Mouse (Mus musculus) ovary, postnatal 10 days (tissue): ENCODE results near the gene Rps6ka4.

Experiments
- DNase-seq: peaks from one replicate; pipeline ENCODE4 v3.0.0; 2022; ENCODE audit warnings: low spot score

The Rps6ka4 gene

DNA sequence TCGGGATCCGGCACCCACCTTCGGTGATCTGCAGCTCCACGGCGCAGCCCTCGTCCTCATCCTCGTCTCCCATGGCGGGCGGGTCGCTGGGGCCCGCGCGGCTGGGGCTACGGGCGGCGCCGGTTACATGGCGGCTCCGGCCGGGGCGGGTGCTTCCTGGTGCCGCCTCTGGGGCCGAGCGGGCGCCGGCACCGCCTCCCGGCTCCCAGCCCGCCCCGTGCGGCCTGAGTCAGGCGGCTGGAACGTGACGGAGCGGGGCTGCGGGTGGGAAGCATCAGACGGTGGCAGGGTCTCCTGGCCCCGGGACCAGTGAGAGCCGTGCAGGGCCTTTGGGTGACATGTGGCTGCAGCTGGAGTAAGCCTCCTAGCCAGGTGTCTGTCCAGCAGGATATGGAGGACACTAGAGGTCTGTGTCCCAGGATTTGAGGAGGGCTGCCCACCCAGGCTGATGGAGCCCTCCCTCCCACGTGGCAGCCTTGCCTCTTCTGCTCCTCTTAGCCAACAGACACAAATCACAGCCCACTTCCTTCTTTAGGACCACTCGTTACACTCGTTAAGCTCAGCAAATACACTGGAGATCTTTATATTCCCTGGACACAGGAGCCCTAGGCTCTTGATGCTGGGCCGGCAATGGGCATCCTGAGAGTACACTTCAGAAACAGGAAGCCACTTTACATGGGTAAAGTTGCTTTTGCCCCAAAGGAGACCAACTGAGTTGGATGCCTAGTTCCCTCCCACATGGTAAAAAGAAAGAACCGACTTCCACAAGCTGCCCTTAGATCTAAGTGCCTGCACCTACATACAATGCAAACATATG lies at the start of gene Rps6ka4:
Rps6ka4 (minus strand) TSS at position 162 of the 817 bp plus-strand sequence.
- DNase-seq, result peak; percentile 49

DNA sequence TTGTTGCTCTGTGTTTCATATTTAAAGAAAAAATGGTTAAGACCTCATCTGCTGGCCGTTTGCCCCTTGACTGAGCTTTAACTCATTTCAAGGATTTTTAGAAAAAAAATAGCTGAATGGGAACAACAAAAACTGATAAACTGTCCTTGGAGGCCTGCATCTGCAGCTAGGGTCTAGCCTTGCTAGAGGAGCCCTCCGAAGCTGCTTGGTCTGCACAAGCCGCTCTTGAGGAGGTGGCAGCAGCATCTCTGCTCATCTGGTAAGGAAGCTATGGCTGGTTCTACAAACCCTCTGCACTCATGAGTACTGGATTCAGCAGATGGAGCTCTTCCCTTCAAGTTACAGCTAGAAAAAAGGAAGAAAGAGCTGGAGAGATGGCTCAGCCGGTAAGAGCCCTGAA lies 37.5 kb upstream of the Rps6ka4 start:
- DNase-seq, result no peak

DNA sequence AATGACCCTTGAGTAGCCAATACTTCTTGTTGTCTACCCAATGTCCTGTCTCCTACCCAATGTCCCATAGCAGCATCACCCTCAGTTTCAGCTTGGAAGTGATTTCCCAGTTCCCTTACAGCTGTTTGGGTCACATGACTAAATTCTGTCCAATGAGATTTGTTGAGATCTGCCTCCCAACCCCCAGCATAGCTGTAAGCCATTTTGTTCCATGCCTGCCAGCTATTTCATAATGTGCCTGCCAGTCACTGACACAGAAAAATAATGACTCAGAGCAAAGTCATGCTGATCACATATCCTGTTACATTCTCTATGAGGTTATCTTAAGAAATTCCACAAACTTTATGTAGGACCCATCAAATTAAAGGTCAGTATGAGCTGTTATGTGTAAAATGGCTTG lies 36.4 kb upstream of the Rps6ka4 start:
- DNase-seq, result no peak

DNA sequence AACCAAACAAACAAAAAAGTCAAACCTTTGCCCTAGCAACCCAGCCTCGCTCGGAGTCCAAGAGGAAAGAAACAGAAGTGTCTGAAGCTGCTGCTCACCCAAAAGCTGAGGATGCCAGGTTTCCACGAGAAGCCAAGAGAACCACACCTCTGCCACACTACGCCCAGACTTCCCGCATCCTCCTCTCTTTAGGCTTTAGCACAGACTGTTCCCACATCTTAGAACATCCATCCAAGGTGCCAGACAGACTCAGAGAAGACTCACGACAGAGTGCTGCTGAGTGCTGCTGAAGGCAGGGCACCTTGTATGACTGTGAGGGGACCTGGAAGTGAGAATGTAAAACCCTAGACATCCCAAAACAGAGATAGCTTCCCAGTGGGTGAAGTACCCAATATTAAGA lies 35.4 kb upstream of the Rps6ka4 start:
- DNase-seq, result no peak

DNA sequence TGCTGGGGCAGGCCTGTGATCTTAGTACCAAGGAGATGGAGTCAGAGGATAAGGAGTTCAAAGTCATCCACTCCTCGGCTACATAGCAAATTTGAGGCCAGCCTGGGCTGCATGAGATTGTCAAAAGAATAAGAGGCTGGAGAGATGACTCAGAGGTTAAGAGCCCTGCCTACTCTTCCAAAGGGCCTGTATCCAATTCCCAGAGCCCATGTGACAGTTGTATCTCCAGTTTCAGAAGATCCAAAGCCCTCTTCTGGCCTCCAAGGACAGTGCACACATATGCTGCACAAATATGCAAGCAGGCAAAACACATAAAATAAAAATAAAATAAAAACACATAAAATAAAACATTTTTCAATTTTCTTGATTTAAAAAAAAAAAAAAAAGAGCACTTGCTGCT lies 33.8 kb upstream of the Rps6ka4 start:
- no peak for DNase-seq

DNA sequence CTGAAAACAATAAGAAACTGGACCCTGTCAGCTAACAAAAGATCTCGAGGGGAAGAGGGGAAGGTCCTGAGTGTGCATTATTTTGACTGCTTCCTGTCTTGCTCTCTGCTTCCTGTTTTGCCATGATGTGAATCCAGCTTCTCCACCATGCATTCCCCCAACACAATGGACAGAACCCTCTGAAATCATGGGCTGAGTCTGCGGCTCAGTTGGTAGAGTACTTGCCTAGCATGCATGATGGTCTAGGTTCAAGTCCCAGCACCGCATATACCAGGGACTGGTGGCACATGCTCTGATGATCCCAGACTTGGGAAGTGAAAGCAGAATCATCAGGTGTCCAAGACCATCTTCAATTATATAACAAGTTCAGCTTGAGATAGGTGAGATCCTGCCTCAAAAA lies 32.3 kb upstream of the Rps6ka4 start:
- DNase-seq, result no peak

DNA sequence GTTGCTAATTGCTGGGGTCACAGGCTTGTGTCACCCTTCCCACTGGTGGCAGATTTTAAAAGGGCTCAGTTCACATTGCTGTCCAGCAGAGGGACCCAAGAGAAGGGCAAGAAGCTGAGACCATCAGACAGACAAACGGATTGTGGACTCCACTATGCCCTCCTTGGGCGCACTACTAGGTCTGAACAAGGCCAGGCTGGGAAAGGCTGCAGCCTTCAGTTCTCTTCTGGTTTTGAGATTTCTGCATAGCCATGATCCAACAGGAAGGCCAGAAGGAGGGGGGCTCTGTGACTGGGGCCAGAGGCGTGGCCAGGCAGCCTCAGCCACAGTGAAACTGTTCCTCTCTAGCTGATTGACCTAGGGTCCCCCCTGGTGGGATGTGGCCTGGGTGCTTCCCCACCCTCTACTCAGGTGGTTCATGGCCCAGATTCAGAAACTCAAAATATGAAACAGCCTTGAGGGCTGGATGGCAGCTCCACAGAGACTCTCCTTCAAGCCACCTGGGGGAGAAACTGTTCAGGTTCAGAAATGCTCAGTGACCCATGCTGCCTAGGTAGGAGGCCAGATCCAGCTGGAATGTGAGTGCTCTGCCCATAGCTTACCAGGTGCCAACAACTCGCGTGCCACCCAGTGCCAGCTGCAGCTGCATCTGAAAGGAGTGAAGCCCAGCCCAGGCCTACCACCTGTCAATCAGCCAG lies 31.3 kb upstream of the Rps6ka4 start:
- DNase-seq, result no peak

DNA sequence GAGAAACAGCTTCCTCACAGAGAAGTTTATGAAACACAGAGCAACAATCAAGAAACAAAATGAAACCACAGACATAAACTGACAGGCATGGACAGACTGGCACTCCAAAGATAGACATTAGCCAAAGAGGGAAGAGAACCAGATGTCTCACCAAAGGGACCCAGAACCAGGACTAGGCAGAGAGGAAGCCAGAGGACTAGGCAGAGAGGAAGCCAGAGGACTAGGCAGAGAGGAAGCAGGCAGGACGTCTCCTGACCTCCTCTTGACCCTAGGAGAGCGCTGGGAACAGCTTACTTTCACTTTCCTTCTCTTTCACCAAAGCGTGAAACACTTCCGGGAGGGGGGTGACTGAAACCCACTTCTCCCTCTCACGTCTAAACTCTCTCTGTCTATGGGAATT lies 28.9 kb upstream of the Rps6ka4 start:
- no peak for DNase-seq

DNA sequence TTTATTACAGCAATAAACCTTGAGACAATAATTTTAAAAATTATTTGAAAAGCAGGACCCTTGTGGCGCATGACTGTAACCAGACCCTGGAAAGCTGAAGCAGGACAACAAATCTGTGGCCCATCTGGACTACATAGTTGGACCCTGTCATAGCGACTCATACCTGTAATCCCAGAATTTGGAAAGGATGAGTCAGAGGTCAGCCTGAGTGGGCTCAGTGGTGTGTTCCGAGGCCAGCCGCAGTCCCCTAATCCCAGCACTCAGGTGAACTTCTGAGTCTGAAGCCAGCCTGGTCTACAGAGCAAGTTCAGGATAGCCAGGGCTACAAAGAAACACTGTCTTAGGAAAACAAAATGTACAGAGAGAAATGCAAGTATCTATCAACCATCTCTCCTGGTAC lies 21.0 kb upstream of the Rps6ka4 start:
- DNase-seq, result no peak

DNA sequence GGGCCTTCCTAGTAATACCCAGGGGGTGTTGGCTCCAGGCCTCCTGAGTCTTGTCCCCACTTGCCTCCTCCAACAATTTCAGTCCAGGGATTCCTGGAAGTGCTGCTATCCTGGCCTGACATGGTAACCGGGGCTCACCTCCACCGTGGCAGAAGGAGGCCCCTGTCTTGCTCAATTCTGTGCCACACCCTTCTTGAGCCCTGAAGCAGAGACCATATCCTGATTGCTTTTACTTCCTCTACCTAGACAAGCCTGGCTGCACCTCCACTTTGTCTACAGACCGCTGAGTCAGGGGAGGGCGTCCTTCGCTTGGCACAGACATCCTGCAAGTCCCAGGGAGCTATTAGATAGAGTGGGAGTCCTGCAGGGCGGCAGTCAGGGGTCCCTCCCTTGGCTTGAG lies 20.3 kb upstream of the Rps6ka4 start:
- DNase-seq, result no peak

DNA sequence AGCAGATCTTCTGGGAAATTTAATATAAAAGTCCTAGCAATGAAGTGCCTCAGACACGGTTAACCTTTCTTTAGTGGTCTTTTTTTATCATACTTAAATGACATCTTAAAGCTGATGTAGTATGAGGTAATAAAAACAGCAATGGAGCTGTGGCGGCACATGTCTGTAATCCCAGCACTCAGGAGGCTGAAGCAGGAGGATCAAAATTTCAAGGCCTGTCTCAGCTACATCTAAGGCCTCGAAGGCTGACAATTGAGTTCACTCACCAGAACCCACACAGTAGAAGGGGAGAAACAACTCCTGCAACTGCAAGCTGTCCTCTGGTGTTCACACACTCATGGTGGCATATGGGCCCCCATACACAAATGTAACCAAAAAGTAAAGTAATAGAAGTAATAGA lies 19.5 kb upstream of the Rps6ka4 start:
- no peak for DNase-seq

DNA sequence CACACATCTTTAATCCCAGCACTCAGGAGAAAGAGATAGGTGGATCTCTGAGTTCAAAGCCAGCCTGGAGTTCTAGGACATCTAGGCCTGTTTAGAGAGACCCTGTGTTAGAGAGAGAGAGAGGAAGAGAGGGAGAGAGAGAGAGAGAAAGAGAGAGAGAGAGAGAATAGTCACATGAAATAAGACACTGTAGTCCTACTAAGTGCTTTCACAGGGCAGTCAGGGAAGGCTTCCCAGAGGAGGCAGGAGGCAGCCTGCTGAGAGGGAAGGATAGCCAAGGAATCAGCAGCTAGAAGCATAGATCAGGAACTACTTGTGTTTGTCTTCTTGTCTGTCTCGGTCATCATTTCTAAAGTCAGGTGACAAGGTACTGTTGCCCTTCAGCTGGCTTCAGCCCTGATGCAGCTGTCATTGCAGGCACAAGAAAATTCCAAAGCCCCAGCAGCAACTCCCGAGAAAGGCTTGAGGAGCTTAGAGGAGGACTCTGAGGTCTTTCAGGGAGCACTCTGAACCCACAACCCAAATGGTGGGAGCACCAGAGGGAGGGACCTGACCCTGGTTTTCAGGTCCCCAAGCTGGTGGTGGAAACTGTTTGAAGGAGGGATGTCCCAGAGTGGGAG lies 18.7 kb upstream of the Rps6ka4 start:
- DNase-seq, result no peak

DNA sequence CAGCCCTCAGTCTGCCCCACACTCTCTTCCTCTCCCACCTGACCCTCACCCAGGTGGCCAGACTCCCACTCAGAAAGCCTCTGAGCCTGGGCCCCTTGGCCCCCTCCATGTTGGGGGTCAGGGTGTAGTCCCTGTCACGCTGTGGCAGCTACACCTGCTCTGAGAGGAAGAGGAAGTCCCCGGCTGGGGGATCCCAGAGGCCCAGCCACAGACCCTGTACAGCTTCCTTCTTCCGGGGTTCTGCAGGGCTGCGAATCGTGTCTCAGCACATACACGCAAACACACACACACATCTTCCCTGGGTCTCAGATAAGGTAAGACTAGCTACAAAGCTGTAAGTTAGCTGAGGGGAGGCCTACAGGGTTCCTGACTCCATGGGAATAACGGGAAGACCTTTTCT lies 17.6 kb upstream of the Rps6ka4 start, which contains the start of gene Ccdc88b:
Ccdc88b (minus strand) TSS at position 181 of the 400 bp plus-strand sequence.
- DNase-seq, result no peak

DNA sequence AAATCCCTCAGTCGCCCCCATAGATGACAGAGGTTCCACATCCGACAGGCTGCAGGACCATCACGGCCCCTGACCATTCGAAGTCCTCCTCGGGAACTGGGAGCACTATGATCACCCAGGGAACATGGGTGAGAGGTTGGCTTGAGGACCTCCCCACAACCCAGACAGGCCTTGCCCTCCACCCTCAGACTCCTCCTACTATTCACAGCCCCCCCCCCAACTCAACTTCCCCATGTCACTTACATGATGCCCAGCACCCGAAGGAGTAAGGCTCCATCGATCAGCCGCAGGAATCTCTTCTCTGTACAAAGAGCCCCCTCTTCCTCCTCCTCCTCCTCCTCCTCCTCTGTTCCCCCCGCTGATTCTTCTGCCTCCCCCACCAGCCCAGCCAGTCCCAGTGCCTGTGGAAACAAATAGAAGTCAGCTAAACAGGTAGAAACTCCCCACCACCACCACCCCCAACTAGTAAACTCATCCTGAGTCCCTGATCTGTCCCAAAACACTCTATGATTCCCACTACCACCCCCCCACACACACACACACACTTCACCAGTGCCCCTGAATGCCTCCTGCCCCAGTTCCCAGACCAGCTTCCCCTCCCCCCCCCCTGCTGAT lies 17.1 kb upstream of the Rps6ka4 start:
- no peak for DNase-seq

DNA sequence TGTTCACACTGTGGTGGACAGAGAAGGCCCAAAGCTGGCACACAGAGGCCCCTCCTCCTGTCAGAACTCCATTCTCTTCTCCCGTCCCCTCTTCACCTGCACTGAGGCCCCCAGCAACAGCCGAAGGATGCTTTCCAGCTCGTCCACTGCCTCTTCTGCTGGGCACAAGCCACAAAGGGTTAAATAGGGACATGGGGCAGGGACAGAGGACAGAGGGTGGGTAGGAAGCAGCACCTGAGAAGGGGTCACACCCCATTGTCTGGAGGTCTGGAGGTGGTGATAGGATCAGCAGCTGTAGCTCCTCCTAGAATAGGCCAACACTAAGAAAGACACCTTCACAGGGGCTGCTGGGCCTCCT lies 16.5 kb upstream of the Rps6ka4 start:
- no peak for DNase-seq

DNA sequence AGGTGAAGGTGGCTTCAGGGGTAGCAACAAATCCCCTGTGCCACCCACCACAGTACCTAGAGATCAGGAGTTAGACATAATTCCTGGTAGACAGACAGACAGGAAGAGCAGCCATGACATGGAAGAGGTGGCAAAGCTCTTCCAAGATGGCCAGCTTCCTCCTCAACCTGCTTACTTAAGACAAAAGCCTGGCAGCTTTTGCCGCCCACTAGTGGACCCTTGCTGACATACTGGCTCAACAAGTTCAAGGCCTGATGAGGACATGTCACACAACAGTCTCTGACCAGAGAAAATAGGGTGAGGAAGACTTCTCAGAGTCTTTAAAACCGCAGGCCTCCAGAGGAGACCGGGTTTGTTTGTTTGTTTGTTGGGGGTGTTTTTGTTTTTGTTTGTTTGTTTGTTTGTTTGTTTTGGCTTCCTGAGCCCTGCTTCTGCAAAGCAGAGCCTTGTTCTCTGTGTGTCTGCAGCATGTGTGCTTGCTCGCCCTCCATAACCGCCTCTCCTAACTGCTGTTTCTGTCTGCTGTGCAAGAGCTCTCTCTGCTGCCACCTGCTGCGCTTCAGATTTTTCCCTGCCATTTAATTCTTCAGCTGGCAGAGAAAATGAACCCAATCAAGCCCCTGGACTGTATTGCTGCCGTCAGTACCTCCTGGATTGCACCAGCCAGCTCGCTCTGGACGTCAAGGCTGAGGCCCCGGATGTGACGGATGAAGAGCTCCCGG lies 16.0 kb upstream of the Rps6ka4 start:
- no peak for DNase-seq

DNA sequence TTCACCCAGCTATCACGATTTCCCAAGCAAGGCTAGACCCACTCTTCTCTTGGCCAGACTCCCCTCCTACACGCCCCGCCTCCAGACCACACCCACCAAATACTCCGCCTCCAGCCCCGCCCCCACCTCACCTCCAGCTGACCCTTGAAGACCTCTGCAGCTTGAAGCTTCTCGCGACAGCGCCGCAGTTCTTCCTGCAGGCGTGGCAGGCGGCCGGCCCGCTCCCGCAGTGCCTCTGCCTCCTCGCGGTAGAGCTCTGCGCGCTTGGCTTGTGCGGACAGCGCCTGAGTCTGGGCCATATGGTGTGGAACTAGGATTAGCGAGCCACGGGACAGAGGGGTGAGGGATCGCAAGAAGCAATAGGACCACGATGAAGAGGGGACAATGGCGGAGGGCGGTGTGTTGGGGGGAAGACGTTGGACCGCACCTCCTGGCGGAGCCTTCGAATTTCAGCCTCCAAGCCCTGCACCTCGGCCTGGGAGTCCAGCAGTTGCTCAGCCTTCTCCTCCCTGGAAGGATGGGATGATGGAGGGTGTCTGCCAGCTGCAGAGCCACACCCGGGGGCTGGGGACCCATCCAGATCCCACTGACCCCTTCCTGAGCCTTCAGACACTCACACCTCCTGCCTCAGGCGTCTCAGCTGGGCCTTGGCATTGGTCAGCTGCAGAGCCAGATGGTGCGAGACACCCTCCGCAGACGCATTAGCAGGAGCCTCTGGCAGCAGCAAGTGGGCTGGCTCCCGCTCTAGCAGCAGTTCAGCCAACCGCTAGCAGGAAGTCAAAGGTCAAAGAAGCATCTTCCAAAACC lies 15.0 kb upstream of the Rps6ka4 start:
- no peak for DNase-seq

DNA sequence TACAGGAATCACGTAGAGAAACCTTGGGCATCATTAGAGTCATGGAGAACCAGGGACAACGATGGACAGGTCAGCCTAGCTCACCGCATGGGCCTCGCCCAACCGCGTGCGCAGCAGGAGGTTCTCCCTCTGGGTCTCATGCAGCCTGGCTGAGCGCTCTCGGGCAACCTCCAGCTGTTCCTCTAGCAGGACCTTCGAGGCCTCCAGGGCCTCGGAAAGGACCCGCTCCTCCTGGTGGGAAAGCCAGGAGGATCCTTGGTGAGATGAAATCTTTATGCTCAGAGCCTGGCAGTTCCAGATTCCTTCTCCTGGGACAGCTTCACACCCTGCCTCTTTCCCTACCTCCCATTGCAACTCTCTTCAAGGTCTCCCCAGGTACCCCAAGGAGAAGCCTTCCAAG lies 14.2 kb upstream of the Rps6ka4 start:
- no peak for DNase-seq

DNA sequence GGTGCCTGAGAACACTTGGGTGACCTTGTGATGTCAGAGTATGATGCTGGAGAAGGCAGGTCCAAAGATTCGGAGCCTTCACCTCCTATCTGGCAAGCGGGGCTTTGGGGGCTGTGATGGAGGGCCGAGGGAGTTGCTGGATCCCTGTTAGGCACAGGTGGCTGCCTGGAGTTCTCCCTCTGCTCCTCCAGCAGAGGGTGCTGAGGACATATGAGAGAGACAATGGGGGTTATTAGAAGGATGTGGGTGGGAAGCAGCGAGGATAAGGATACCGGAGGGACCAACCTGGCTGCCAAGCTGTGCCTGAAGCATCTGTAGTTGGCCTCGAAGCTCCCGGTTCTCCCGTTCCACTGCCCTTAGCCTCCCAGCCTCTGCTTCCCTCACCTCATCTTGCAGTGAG lies 13.5 kb upstream of the Rps6ka4 start:
- no peak for DNase-seq

DNA sequence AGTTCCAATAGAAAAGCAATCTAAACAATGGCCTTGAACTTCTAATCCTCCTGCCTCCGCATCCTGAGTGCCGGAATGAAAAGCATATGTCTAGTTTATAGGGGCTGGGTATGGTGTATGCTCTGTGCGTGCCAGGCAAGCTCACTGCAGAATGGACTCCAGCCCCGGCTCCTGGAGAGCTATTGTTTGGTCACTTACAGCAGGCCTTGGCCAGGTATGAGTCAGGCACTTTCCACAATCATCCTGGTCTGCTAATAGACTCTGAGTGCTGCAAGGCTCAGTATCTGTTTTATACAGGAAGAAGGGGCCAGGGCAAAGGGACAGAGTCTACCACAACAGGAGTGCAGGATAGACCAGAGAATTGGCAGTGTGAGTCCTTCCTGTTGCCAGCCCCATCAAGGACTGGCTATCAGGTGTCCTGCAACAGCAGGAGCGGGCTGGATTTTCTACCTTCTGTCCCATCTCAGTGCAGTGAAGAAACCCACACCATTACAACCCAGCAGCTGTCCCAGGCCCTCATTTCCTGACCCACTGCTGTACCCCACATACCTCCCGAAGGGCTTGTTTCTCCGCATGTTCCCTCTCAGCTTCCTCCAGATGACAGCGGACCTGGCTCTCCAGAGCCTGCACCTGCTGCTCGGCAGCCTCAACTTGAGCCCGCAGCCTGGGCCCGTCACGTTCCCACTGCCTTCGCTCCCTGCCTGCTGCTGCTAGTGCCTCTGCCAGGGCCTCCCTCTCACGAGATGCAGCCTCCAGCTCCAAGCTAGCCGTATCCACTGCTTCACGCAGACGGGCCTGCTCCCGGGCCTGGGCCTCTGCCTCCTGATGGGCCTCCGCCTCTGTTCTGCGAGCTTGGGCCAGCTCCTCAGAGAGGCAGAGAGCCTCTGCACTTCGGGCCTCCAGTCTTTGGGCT lies 12.2 kb upstream of the Rps6ka4 start:
- no peak for DNase-seq
